Mouse (Mus musculus): ENCODE results near the gene Pkig.
A peak's percentile ranks its signal among the peaks of the same experiment; 100 is the strongest.
"Not testable (repeated sequence)": the region's sequence is repeated elsewhere in the genome, so short reads cannot be mapped to it uniquely, and the experiment has no call there.

Pkig gene

GRCm38 (mm10) chr2:163657975-163658886, at the start of gene Pkig:
Gene Pkig (plus strand): TSS chr2:163658386.
- peak; percentile 74 for DNase-seq (ENCODE audit: low read depth, low spot score)

GRCm38 (mm10) chr2:163609281-163609975, 48.8 kb upstream of the Pkig start:
- DNase-seq (ENCODE audit: low read depth, low spot score), result no peak

DNA sequence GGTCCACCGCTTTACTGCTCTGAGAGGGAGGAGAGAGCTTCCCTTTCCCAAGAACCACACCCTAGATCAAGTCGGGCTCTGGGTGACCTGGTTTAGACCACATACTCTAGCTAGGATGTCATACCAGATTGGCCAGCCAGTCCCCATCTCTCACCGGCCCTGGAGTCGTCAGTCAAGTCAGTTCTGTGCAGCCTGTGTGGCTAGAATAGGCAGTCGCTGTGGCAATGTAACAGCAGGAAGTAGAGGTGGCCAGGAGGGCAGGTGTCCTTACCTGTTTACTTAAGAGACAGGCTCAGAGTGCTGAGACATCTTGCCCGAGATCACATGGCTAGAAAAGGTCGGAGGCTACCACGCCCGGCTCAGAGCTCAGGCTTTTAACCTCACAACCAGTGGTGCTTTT, 47.0 kb upstream of the Pkig start:
- no peak for DNase-seq (ENCODE audit: low read depth, low spot score)

DNA sequence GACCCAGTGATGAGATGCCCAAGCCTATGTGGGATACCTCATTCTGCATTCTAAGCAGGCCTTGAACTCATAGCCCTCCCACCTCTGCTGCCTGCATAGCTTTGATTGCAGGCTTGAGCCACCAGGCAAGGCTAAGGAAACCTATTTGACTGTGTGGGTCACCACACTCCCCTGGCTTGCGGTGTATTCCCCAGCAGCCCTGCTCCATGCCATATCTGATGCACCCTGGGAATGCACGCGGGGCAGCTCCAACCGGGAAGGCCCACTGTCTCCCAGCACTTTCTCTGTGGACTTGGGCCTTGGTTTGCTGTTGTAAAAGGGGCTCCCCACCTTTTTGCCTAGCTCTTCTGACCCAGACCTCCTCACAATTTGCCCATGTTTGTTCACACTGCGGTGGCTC, 45.0 kb upstream of the Pkig start:
- DNase-seq (ENCODE audit: low read depth, low spot score), result no peak

GRCm38 (mm10) chr2:163613990-163614389, 44.2 kb upstream of the Pkig start:
- no peak for DNase-seq (ENCODE audit: low read depth, low spot score)

DNA sequence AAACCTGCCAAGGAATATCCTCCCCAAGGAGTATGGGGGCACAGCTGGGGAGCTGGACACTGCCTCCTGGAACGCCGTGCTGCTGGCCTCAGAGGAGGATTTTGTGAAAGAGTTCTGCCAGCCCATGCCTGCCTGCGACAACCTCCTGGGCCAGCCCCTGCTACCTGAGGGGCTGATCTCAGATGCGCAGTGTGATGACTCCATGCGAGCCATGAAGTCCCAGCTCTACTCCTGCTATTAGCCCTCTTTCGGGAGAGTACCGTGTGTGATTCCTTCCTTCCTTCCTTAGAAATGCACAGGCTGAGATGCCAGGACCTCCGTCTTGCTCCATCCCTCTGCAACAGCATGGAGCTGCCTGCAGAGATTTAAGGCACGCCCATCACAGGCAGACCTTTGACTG, 42.8 kb upstream of the Pkig start:
- DNase-seq (ENCODE audit: low read depth, low spot score), result no peak

DNA sequence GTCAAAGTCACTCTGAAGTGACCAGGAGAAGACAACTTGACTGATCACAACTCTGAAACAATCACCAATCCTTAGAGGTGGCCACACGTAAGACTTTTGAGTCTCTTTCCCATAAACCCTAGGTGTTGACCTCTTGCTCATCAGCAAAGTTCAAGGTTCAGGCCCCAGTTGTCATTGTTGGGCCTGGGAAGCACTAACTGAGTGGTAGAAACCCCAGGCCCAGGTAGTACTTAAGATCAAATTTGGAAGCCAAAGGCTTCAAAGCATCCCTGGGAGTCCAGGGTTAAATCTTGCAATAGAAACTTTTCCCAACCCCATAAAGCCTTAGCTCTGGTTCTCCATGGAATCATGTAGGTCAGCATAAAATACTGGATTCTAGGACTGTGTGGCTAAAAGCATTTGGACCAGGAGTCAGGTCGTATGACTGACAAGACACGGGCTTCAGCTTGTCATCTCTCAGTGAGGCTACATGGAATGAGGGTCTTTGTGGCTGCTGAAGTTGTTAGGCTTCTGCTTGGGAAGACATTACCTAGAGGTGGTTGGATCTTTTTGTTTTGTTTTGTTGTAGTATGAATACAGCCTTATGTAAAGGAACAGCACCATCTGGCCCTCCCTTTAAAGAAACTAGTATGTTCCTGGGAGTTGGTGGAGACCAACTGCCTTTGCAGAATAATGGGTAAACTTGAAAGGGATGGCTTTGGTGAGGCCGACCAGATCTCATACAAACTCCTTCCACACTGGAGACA, 42.1 kb upstream of the Pkig start:
- DNase-seq (ENCODE audit: low read depth, low spot score), result no peak

DNA sequence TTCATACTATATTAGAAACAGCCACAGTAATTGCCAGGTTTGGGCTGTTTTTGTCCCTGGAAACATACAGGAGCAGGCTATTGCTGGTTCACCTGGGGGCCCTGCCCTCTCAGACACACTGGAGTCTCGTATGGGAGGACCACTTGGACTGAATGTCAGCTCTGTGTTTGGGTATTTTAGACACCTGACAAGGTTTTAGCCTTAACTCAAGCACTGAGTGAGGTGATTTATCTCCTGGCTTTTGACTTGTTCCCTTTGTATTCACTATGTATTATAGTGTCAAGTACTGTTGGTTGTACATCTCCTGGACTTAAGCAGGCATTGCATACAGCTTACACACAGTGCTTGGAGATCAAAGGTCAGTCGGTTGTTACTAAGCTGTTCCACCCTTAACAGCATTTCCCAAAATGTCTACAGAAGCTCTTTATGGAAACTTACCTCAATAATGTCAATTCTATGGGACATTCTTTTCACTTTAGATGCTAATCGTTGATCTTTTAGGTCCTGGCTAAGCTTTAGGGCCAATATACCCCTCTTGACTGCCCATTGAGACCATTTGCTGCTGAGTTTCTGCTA, 41.4 kb upstream of the Pkig start:
- no peak for DNase-seq (ENCODE audit: low read depth, low spot score)

DNA sequence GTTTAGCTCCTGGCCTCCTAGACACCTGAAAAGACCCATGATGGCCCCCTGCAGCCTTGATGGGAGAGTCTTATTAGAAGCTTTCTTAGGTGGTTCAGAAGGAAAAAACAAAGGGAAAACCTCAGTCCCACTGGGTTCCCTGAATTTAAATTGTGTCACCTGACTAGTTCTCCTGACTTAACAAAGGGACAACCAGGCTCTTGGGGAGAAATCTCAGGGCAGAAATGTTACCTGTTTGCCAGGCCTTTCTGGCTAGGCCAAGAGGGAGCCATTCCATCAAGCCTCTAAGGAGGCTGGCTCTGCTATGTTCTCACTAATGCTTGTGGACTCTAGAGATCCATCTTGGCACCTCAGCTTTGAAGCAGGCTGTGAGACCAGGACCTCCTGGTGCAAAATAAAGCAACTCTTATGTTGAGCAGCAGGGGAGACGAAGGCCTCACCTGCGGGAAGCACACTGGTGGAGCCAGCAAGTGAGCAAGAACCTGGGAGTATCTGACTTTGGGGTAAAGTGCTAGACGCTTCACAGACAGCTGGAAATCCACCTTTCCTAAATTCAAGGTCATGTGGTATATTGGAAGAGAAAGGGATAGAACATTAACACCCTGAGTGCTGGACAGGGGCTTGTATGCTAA, 40.8 kb upstream of the Pkig start:
- DNase-seq (ENCODE audit: low read depth, low spot score), result no peak

DNA sequence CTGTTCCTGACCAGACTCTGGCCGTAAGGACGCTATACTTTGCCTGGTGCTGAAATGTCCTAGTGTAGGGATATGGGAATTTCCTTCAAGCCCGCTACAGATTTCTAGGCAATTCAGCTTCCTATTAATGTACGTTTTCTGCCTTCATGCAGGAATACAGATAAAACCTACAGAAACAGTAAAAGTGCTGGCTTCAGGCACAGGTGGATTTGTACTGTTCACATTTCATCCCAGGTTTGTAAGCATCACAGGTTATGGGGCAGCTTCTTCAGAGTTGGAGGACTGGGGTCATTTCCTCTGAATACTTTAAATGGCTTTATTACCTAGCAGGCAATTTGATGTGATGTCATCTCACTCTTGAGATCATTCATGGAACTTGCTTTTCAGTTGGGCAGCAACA, 40.3 kb upstream of the Pkig start:
- DNase-seq (ENCODE audit: low read depth, low spot score), result no peak

DNA sequence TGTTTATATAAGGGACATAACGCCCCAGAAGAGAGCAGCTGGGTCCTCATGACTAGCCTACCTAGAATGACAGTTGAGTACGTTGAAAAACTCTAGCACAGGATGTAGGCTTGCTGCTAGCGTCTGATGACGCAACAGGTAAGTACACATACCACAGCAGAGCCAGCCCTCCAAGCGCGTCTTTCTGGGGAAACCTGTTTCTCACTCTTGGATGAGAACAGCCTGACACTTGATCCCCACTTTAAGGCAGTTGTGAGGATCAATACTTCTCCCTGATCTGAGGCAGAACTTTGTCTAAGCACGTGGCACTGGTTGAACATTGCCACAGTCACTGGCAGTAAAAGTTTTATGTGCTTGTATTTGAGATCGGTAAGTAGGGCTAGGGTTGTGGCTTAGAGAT, 37.7 kb upstream of the Pkig start:
- no peak for DNase-seq (ENCODE audit: low read depth, low spot score)

GRCm38 (mm10) chr2:163621401-163621800, 36.8 kb upstream of the Pkig start:
- DNase-seq (ENCODE audit: low read depth, low spot score), result not testable (repeated sequence)

GRCm38 (mm10) chr2:163631223-163631622, 27.0 kb upstream of the Pkig start:
- DNase-seq (ENCODE audit: low read depth, low spot score), result no peak

DNA sequence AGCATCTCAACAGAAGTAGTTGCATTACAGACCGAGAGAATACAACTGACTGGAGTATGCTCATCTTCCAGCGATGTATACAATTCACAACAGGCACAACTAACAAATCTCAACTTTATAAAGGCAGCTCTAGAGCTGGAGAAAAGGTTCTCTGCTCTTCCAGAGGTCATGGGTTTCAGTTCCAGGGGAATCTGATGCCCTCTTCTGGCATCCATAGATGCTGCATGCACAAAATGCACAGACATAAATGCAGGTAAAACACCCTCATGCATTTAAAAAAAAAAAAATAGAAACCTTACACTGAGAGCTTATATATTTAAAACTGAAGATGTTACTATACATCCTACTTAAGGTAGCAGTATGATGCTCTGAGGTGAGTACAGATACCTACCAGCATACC, 26.5 kb upstream of the Pkig start:
- no peak for DNase-seq (ENCODE audit: low read depth, low spot score)

DNA sequence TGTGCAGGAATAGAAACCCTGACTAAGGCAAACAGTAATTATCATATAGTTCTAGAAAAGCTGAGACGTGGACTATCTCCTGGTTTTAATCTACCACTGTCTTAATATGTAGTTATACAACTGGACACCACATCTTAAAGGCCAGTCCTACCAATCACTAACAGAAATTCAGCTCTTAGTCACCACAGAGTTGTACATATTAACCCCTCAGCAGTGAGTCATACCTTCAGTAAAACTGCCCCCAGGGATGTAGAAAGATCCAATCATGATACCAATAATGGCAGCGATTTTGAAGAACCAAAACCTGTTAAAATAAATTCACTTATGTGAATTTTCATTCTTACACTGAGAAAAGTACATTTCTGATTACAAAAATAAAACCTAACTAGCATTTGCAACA, 24.0 kb upstream of the Pkig start:
- no peak for DNase-seq (ENCODE audit: low read depth, low spot score)

- no peak for DNase-seq (ENCODE audit: low read depth, low spot score)
Measured at GRCm38 (mm10) chr2:163636057-163636456, 22.1 kb upstream of the Pkig start.

GRCm38 (mm10) chr2:163637655-163638266, 20.4 kb upstream of the Pkig start:
- no peak for DNase-seq (ENCODE audit: low read depth, low spot score)

- DNase-seq (ENCODE audit: low read depth, low spot score), result no peak
Measured at GRCm38 (mm10) chr2:163640493-163640892, 17.7 kb upstream of the Pkig start.

DNA sequence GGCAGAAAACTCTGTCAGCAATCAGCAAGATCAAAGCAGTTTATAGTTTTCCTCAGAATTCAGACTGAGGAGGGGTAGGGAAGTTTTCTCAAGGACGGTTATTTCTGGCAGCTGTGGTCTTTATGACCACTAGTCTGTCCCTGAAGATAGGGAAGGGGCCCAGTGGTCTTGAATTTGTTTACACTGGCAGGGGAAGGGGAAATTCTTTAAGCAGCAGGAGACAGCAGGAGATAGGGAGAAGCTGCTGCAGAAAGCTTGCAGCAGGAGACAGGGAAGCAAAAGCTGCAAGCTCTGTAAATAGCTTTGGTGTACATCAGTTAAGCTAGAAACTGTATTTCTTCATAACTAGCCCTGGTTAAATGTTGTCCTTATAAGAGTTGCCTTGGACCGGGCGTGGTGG, 16.5 kb upstream of the Pkig start:
- no peak for DNase-seq (ENCODE audit: low read depth, low spot score)

- DNase-seq (ENCODE audit: low read depth, low spot score), result peak; percentile 90
Measured at GRCm38 (mm10) chr2:163642685-163643575, 15.3 kb upstream of the Pkig start.

All from c-Kit-negative CD71-positive TER-119-positive erythroid progenitor cells, embryonic 14.5 days (primary cell).